Mouse (Mus musculus) bone marrow, adult 2 months (tissue): Measurements from ENCODE around the gene Sys1.

ENCODE experiments used
- CTCF ChIP-seq: fragments of 200-500 bp; IDR thresholded peaks from 2 replicates; pipeline ENCODE4 v1.5.1; 2011; ENCODE audit warnings: low read length, control low read depth; ENCODE audit not compliant: control insufficient read depth, insufficient read depth
- POLR2A ChIP-seq: fragments of 200-500 bp; IDR thresholded peaks from 2 replicates; pipeline ENCODE4 v1.6.1; 2011; ENCODE audit warnings: low read depth, mild to moderate bottlenecking, control low read depth, low read length, borderline replicate concordance; ENCODE audit not compliant: control insufficient read depth

GRCm38 (mm10) chr2:164417198-164417597, 39.6 kb upstream of the Sys1 start:
- TF ChIP-seq CTCF = no peak
- TF ChIP-seq POLR2A = no peak
